Mouse (Mus musculus) MN1 (cell line): Measurements from ENCODE around the gene Tmem126b.
A peak's percentile ranks its signal among the peaks of the same experiment; 100 is the strongest.

Experiments
- DNase-seq: peaks from one replicate; pipeline ENCODE4 v3.0.0-alpha.2; 2016; ENCODE audit warnings: low spot score

Tmem126b gene

GRCm38 (mm10) chr7:90475793-90476312, at the start of gene Tmem126b:
TSS of gene Tmem126b (minus strand) at chr7:90476001.
- DNase-seq: peak; percentile 99

- DNase-seq: peak; percentile 14
These were observed 36.5 kb upstream of the Tmem126b start for GRCm38 (mm10) chr7:90512293-90512692.

DNA sequence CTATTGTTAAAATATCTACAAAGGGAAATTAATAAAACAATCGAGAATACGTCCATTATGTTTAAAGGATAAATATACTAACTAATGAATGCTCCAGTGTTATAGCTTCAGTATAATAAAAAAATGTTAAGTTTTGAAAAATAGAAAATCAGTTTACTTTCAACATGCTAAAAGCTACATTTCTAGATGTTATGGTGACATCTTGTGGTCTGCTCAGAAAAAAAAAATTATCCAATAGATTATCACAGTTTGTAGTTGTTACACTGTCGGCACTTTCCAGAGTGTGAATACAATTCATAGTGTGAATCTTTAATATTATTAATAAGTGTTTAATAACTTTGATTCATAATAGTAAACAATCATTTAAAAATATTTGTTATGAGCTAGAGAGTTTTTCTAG, 32.3 kb upstream of the Tmem126b start:
- no peak for DNase-seq

- no peak for DNase-seq
These were observed 6.8 kb upstream of the Tmem126b start for GRCm38 (mm10) chr7:90482607-90483006.

GRCm38 (mm10) chr7:90476313-90477245, 778 bp upstream of the Tmem126b start, which contains the start of gene Dlg2:
TSS of gene Dlg2 (plus strand) at chr7:90476672.
- DNase-seq: peak; percentile 50

GRCm38 (mm10) chr7:90473511-90473910, 2.3 kb downstream of the Tmem126b start:
- no peak for DNase-seq

DNA sequence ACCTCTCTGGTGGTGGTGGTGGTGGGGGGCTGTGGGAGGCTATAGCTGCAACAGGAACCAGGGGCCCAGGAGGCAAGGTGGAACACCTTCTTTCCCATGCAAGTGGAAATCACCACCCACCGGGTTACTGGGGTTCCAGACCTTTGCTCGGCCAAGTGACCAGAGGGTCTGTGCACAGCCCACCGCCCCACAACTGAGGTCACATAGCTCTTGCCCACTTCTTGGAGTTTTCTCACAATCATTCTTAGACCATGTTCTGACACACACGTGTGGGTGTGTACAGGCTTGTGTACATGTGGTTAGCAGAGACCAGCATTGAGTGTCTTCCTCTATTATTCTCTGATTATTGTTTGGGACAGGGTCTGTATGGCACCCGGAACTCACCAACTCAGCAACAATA, 14.4 kb downstream of the Tmem126b start:
- DNase-seq: no peak

DNA sequence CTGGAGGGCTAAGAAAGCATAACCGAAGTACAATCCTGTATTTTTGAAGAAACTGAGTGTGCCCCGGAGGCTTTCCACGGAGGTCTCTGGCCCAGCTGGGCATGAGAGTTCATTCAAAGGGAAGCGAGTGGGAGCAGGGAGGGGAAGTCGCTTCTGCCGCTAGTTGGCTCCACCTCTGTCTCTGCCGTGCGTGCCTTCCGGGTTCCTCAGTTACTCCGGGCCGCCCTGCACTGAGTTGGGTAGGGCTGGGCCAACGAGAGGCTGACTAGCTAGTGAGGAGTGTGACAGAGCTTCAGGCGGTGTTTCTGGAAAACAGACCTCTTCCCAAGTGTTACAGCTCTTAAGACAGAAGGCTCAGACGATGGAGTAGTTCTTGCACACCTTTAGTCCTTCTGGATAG, 14.9 kb downstream of the Tmem126b start:
- no peak for DNase-seq

GRCm38 (mm10) chr7:90460330-90460729, 15.5 kb downstream of the Tmem126b start:
- DNase-seq: no peak

GRCm38 (mm10) chr7:90457517-90457916, 18.3 kb downstream of the Tmem126b start:
- DNase-seq: peak; percentile 70

DNA sequence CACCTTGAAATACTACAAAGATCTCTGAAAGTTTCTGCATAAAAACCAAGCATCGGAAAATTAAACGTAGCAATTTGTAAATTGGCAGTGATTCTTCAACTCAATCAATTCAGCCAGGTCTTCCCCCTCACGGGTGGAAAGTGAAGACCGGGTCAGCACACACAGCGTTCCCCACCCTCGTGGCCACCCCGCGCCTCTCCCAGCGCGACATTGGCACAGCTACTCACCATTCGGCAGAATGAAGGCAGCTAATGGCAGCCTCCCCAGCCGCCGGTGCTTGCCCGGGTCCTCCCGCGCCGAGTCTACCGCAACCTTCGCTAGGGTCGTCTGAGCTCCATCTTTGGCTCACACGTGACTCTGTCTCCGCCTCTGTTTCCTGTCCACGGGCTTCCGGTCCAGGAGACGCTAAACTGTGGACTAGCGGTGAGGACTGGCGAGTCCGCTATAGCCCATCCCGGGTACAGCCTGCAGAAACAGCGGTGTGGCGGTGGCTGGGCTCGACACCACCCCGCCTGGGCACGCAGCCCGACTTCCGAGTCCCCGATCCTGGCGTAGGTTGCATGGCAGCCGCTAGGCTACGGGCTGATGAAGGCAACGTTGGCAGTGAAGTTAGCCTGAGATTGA, 18.8 kb downstream of the Tmem126b start, which contains the start of gene Tmem126a:
Gene Tmem126a, minus strand, starts transcription at position 385 of the 624 bp plus-strand sequence.
- DNase-seq: peak; percentile 95

GRCm38 (mm10) chr7:90456149-90456844, 19.5 kb downstream of the Tmem126b start:
- peak; percentile 39 for DNase-seq

GRCm38 (mm10) chr7:90444206-90444605, 31.6 kb downstream of the Tmem126b start:
- DNase-seq: peak; percentile 40

- DNase-seq: peak; percentile 72
These were observed 32.4 kb downstream of the Tmem126b start for GRCm38 (mm10) chr7:90443101-90444091.

GRCm38 (mm10) chr7:90442518-90443080, 33.2 kb downstream of the Tmem126b start, which contains the start of gene Crebzf:
TSS of gene Crebzf (plus strand) at chr7:90442729.
- DNase-seq: peak; percentile 99

GRCm38 (mm10) chr7:90442070-90442469, 33.7 kb downstream of the Tmem126b start:
- DNase-seq: peak; percentile 37

GRCm38 (mm10) chr7:90440044-90440443, 35.8 kb downstream of the Tmem126b start:
- DNase-seq: no peak

- no peak for DNase-seq
These were observed 43.6 kb downstream of the Tmem126b start for GRCm38 (mm10) chr7:90432221-90432620.

- DNase-seq: peak; percentile 73
These were observed 48.8 kb downstream of the Tmem126b start for GRCm38 (mm10) chr7:90427006-90427405.
